ENCODE assay signal across 21 mouse cellular contexts in the genomic region with DNA sequence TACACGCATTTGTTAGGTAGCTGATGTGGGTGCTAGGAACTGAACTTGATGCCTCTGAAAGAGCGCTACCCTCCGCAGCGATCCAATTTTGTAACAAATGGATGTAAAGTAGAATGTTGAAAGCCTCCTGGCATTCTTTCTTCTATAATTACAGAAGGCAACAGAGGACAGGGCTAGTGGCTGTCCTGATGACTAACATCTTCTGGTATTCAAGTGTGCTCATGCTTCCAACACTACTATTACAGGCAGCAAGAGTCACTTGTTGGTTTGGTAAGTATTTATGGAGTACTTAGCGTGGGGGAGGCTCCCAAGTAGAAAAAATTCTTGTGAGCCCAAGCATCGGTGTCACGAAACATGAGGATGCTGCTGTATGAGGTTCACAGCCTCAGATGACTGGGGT. TPM values are rescaled to one million over a fixed set of nuclear protein-coding genes. Genes with fewer than 3 reads are reported as not detected.
DNase-seq lines count a peak whose midpoint lies in the region; ATAC-seq and TF ChIP-seq lines count a peak whose summit lies in the region.
"Had no signal": no experiment of that assay in that cellular context is flagged by ENCODE, and none has a peak within 500 bp of the region (broad histone marks: within the 10 kb centered on the region; RNA-seq: fewer than 3 reads in every experiment).

No protein-coding gene starts in this region.

- no peaks in the 10 kb centered on the region; the same call in 1 of the 2 replicates for H3K4me1 ChIP-seq in midbrain, embryonic 11.5 days (ENCODE audit: control insufficient read depth, insufficient read depth, low read length)
- peaks cover 6% of the 10 kb centered on the region for H3K4me1 ChIP-seq in midbrain, embryonic 13.5 days (replicated peaks)
- no peaks in the 10 kb centered on the region for H3K4me1 ChIP-seq in cerebellum, adult 2 months (ENCODE audit: control insufficient read depth, insufficient read depth, low read length)
- H3K4me1 ChIP-seq: embryonic facial prominence, embryonic 15.5 days; intestine, embryonic 15.5 days had no signal

- peak; percentile 6 to 27 for DNase-seq in lung, adult 18-20 months
- DNase-seq in lung, postnatal 14 days: no peak
- DNase-seq in midbrain, embryonic 11.5 days (ENCODE audit: low spot score, missing footprints): peak; percentile 41
- peak; percentile 45 for DNase-seq in NIH3T3 (ENCODE audit: low read depth)
- DNase-seq in cerebellum, adult 2 months: no peak
- no peak for DNase-seq in testis, postnatal 10 days (ENCODE audit: low spot score)
- DNase-seq: adrenal gland, postnatal 14 days; B cell, adult 2 months; cerebellum, adult 18-20 months; cerebellum, postnatal 10 days; embryo, embryonic 11 days; gastrocnemius, postnatal 10 days had no signal

- no peak overlapping the region for H3K27ac ChIP-seq in midbrain, embryonic 11.5 days (ENCODE audit: low read depth, low read length)
- no peak overlapping the region for H3K27ac ChIP-seq in midbrain, embryonic 13.5 days
- H3K27ac ChIP-seq in cerebellum, adult 2 months (ENCODE audit: insufficient read depth, low read length): no peak overlapping the region
- H3K27ac ChIP-seq: embryonic facial prominence, embryonic 15.5 days; forebrain, embryonic 10.5 days; hindbrain, embryonic 10.5 days; hindbrain, embryonic 14.5 days; intestine, embryonic 15.5 days had no signal

- no peaks in the 10 kb centered on the region for H3K27me3 ChIP-seq in midbrain, embryonic 11.5 days (ENCODE audit: control insufficient read depth, insufficient read depth, low read length)
- no peaks in the 10 kb centered on the region for H3K27me3 ChIP-seq in midbrain, embryonic 13.5 days
- no peaks in the 10 kb centered on the region for H3K27me3 ChIP-seq in cerebellum, adult 2 months (ENCODE audit: control insufficient read depth, insufficient read depth, low read length)
- H3K27me3 ChIP-seq: embryonic facial prominence, embryonic 15.5 days; heart, embryonic 12.5 days; intestine, embryonic 15.5 days had no signal

- TF ChIP-seq POLR2A in cerebellum, adult 2 months (IDR thresholded peaks at IDR 0.05; ENCODE audit: borderline replicate concordance, insufficient read depth, low read length): no peak

- H3K36me3 ChIP-seq in midbrain, embryonic 11.5 days (ENCODE audit: control insufficient read depth, insufficient read depth, low read length): no peaks in the 10 kb centered on the region
- no peaks in the 10 kb centered on the region for H3K36me3 ChIP-seq in midbrain, embryonic 13.5 days
- H3K36me3 ChIP-seq: embryonic facial prominence, embryonic 15.5 days; forebrain, embryonic 10.5 days; heart, embryonic 12.5 days; hindbrain, embryonic 10.5 days; intestine, embryonic 15.5 days had no signal

- H3K4me3 ChIP-seq in midbrain, embryonic 11.5 days (ENCODE audit: low read depth, low read length): no peak overlapping the region
- H3K4me3 ChIP-seq in midbrain, embryonic 13.5 days (replicated peaks): no peak overlapping the region
- H3K4me3 ChIP-seq in cerebellum, adult 2 months (replicated peaks; ENCODE audit: insufficient read depth, low read depth, low read length): no peak overlapping the region
- H3K4me3 ChIP-seq: embryonic facial prominence, embryonic 15.5 days; erythroblast, embryonic 14.5 days; forebrain, embryonic 10.5 days; heart, embryonic 12.5 days; hindbrain, embryonic 10.5 days; intestine, embryonic 15.5 days had no signal

- TF ChIP-seq CTCF in cerebellum, adult 2 months (IDR thresholded peaks at IDR 0.05; ENCODE audit: borderline replicate concordance, insufficient read depth, low read depth, low read length): no peak

- H3K4me2 ChIP-seq in midbrain, embryonic 11.5 days: no peak overlapping the region
- H3K4me2 ChIP-seq in midbrain, embryonic 13.5 days (replicated peaks): no peak overlapping the region
- H3K4me2 ChIP-seq: embryonic facial prominence, embryonic 15.5 days; heart, embryonic 12.5 days; hindbrain, embryonic 14.5 days; intestine, embryonic 15.5 days had no signal

- 92% methylated on average over 7 of the region's 7 CpGs for WGBS in midbrain, embryonic 11.5 days
- 94% methylated on average over 7 of the region's 7 CpGs for WGBS in midbrain, embryonic 13.5 days
- WGBS in cerebellum, adult 2 months: 96% methylated on average over 7 of the region's 7 CpGs

- no peak for ATAC-seq in midbrain, embryonic 11.5 days (ENCODE audit: low FRiP score)
- ATAC-seq in midbrain, embryonic 13.5 days: no peak
- ATAC-seq: forebrain, embryonic 14.5 days; intestine, embryonic 15.5 days had no signal

- H3K9me3 ChIP-seq in midbrain, embryonic 11.5 days (ENCODE audit: control insufficient read depth, low read length): no peaks in the 10 kb centered on the region
- H3K9me3 ChIP-seq in midbrain, embryonic 13.5 days: no peaks in the 10 kb centered on the region
- H3K9me3 ChIP-seq: embryonic facial prominence, embryonic 15.5 days; forebrain, embryonic 10.5 days; heart, embryonic 12.5 days; hindbrain, embryonic 10.5 days; intestine, embryonic 15.5 days had no signal

- no peak overlapping the region for H3K9ac ChIP-seq in midbrain, embryonic 11.5 days (ENCODE audit: low read length)
- H3K9ac ChIP-seq in midbrain, embryonic 13.5 days (replicated peaks): no peak overlapping the region
- H3K9ac ChIP-seq: embryonic facial prominence, embryonic 15.5 days; heart, embryonic 12.5 days; hindbrain, embryonic 14.5 days; intestine, embryonic 15.5 days had no signal

RNA-seq across cellular contexts. Expression of gene Ifrd1, which starts 9.1 kb away (rescaled TPM):
- polyA plus RNA-seq in midbrain, embryonic 11.5 days (2014; fragmentation: Nextera tagmentation; extraction: Ambion mirVana): 198 and 210 TPM in 2 replicates
- polyA plus RNA-seq in midbrain, embryonic 13.5 days (2015; fragmentation: Nextera tagmentation; extraction: Ambion mirVana): 164 and 172 TPM in 2 replicates
- polyA plus RNA-seq in cerebellum, adult 2 months (2012; rRNA removed): 52.4 and 59.0 TPM in 2 replicates

RNA-seq across cellular contexts. Expression of gene Lsmem1, which starts 39.9 kb away (rescaled TPM):
- polyA plus RNA-seq in midbrain, embryonic 11.5 days (2014; fragmentation: Nextera tagmentation; extraction: Ambion mirVana): not detected in 2 replicates
- polyA plus RNA-seq in midbrain, embryonic 13.5 days (2015; fragmentation: Nextera tagmentation; extraction: Ambion mirVana): not detected in 2 replicates
- polyA plus RNA-seq in cerebellum, adult 2 months (2012; rRNA removed): 2.0 and 2.4 TPM in 2 replicates
- polyA plus RNA-seq: erythroblast, embryonic 14.5 days; forebrain, embryonic 10.5 days; forebrain, embryonic 14.5 days; hindbrain, embryonic 10.5 days; hindbrain, embryonic 14.5 days; intestine, embryonic 15.5 days had no signal

Comparison
In these comparisons a context has a peak if more than half of its experiments do, and no peak if none do; other contexts are left out.
1. DNase-seq: peak in lung, adult 18-20 months (2 of 2), midbrain, embryonic 11.5 days (single experiment) and NIH3T3 (single experiment); none in lung, postnatal 14 days (single experiment), cerebellum, adult 2 months (0 of 2) and testis, postnatal 10 days (single experiment).